Mouse (Mus musculus) B cell, adult 2 months (primary cell): ENCODE results near the gene Sgcd.
A peak's percentile ranks its signal among the peaks of the same experiment; 100 is the strongest.

Source experiments
- DNase-seq, 2 experiments: peaks; one replicate each; pipeline ENCODE4 v3.0.0; 2022

The Sgcd gene

GRCm38 (mm10) chr11:46912656-46913237 lies 1076.0 kb downstream of the Sgcd start:
- DNase-seq, result no peak

DNA sequence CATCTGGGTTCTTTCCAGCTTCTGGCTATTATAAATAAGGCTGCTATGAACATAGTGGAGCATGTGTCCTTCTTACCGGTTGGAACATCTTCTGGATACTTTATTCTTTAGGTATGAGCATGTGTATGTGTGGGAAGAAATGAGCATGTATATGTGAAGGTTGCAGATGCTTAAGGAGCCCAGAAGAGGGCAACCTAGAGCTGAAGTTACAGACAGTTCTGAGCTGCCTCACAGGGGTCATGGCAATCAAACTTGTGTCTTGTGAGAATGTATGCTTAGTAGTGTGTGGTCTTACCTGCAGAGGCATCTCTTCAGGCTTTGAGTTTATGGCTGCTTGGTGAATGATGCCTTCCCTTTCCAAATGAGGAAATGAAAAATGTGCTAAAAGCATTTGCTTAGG lies 1084.5 kb downstream of the Sgcd start:
- DNase-seq, result no peak

DNA sequence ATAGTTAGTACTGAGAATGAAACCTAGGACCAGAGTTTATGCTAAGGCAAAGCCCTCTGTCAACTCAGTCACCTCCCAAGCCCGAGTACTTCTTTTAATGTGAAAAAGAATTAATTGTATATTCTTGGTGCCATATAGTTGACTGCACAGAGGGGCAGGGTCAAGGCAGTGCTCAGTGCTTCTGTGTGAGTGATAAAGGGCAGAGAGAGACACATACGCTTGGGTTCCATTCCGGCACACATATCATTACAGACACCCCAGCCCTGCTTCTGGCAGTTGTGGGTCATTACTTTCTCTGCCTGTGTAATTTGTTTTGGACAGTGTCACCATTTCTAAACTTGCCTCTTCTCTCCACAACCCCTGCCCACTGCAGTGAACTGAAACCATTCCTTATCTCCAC lies 1099.7 kb downstream of the Sgcd start:
- DNase-seq, result no peak

GRCm38 (mm10) chr11:46882456-46882855 lies 1106.3 kb downstream of the Sgcd start:
- no peak for DNase-seq

DNA sequence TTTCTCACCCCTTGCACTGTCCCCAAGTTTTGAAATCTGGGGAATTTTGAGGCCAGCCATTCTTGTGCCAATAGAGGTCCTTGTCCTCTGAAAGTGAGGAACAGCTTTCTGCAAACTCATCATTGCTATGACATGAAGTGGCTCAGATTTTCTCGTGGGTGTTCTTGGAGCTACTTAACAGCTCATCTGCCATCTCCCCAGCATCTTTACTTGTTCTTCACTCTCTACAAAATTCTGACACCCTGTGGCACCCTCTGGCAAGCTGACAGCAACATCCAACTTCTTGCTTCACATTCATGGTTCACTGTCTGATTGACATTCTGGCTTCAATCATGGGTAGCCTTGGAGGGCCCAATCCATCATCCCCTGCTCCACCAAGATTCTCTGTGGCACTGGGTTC lies 1113.0 kb downstream of the Sgcd start:
- DNase-seq, result no peak

DNA sequence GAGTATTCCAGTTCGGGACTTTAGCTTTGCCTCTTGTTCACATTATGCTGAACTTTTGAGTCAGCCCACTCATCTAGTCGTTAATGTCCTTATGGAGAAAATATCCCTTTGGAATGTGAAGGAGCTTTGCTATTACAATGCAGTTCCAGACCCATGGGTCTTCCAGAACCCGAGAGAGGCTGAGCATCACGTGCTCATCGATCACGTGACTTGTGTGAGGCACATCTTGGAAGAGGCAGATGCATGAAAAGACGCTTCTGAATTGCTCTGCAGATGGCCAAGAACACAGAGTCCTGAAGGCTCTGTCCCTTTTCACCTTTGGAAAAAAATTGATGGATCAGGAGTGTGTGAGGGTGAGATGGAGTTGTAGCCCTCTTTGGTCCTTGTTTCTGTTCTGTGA lies 1120.2 kb downstream of the Sgcd start:
- DNase-seq, result no peak

GRCm38 (mm10) chr11:46864809-46865208 lies 1124.0 kb downstream of the Sgcd start:
- DNase-seq, result peak in 1 of 2 experiments; percentile 7

DNA sequence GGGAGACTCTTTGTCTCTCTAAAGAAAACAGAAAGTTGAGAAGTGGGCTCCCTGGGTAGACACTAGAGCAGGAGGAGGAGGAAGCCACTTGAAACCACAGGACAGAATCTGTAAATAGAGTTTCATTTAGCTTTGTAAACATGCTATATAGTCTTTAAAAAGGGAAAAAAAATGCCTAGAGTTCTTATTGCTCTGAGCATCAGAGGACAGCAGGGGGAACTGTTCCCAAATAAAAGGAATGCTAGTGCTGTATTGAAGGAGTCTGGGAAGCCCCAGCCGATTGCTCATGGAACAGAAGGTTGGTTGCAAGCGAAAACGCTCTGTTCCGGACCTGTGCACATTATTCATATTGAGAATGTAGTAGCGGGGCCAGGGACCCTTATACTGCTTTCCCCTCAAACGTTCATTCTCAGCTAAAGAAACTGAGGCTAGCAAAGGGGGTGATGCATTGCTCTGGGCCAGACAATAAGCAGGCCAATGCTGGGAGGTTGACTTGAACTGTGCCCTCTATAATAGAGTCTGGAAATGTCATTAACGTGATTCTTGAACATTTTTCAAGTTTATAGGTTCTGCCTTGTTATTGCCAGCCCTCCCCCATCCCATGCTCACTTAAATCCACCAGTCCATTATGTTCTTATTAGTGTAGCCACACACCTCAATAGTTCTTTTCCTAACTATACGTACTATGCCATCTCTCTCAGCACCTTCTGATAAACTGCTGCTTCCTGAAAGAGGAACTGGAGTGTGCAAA lies 1140.4 kb downstream of the Sgcd start:
- no peak for DNase-seq

DNA sequence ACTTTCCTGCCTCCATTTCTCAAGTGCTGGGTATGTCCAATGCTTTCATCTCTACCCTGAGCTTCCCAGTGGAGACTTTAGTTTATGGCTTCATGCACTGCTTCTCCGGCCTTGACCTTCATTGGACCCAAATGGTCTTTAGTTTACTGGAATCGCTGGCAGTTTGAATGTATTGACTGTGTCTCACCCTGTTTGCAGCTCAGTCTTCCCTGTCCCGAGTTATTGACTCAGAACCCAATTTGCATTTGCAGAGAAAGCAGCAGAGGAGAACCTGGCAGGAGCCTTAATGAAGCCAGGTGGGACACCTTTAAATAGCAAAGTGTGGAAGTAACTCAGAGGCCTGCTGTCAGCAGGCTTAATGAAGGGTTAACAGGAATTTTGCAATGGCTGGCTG lies 1140.9 kb downstream of the Sgcd start:
- DNase-seq, result no peak

GRCm38 (mm10) chr11:46846661-46847060 lies 1142.1 kb downstream of the Sgcd start:
- no peak for DNase-seq
